Mouse (Mus musculus): ENCODE data around the gene Smarcc2.
A peak's percentile ranks its signal among the peaks of the same experiment; 100 is the strongest.

The Smarcc2 gene

GRCm38 (mm10) chr10:128458719-128459408, at the start of gene Smarcc2:
Smarcc2 (plus strand) TSS chr10:128459248.
- DNase-seq (ENCODE audit: low spot score in 2 of 2): peak; percentile 81

- DNase-seq (ENCODE audit: low spot score in 2 of 2): peak; percentile 97 to 98
Observed at GRCm38 (mm10) chr10:128409692-128410559, 49.1 kb upstream of the Smarcc2 start.

GRCm38 (mm10) chr10:128410560-128410845, 48.5 kb upstream of the Smarcc2 start:
- no peak for DNase-seq (ENCODE audit: low spot score in 2 of 2)

GRCm38 (mm10) chr10:128411211-128412054, 47.6 kb upstream of the Smarcc2 start, which contains the start of the genes Nabp2 and Rnf41:
Nabp2 (minus strand) TSS chr10:128411492.
Rnf41 (plus strand) TSS chr10:128411657.
- peak; percentile 95 to 96 for DNase-seq (ENCODE audit: low spot score in 2 of 2)

GRCm38 (mm10) chr10:128412055-128412381, 47.0 kb upstream of the Smarcc2 start:
- DNase-seq (ENCODE audit: low spot score in 2 of 2): no peak

GRCm38 (mm10) chr10:128412558-128412957, 46.5 kb upstream of the Smarcc2 start:
- DNase-seq (ENCODE audit: low spot score in 2 of 2): no peak

GRCm38 (mm10) chr10:128413076-128413475, 46.0 kb upstream of the Smarcc2 start:
- DNase-seq (ENCODE audit: low spot score in 2 of 2): no peak

- DNase-seq (ENCODE audit: low spot score in 2 of 2): no peak
Observed at GRCm38 (mm10) chr10:128414848-128415247, 44.2 kb upstream of the Smarcc2 start.

GRCm38 (mm10) chr10:128422426-128422825, 36.6 kb upstream of the Smarcc2 start:
- DNase-seq (ENCODE audit: low spot score in 2 of 2): no peak

- DNase-seq (ENCODE audit: low spot score in 2 of 2): no peak
Observed at GRCm38 (mm10) chr10:128424604-128425003, 34.4 kb upstream of the Smarcc2 start.

GRCm38 (mm10) chr10:128425260-128425659, 33.8 kb upstream of the Smarcc2 start:
- DNase-seq (ENCODE audit: low spot score in 2 of 2): no peak

GRCm38 (mm10) chr10:128429052-128429451, 30.0 kb upstream of the Smarcc2 start:
- no peak for DNase-seq (ENCODE audit: low spot score in 2 of 2)

- no peak for DNase-seq (ENCODE audit: low spot score in 2 of 2)
Observed at GRCm38 (mm10) chr10:128429454-128429853, 29.6 kb upstream of the Smarcc2 start.

- no peak for DNase-seq (ENCODE audit: low spot score in 2 of 2)
Observed at GRCm38 (mm10) chr10:128433417-128433816, 25.6 kb upstream of the Smarcc2 start.

GRCm38 (mm10) chr10:128434681-128435080, 24.4 kb upstream of the Smarcc2 start:
- DNase-seq (ENCODE audit: low spot score in 2 of 2): no peak

GRCm38 (mm10) chr10:128435186-128435823, 23.7 kb upstream of the Smarcc2 start:
- DNase-seq (ENCODE audit: low spot score in 2 of 2): peak; percentile 41 to 70

- no peak for DNase-seq (ENCODE audit: low spot score in 2 of 2)
Observed at GRCm38 (mm10) chr10:128435873-128436272, 23.2 kb upstream of the Smarcc2 start.

GRCm38 (mm10) chr10:128436376-128436775, 22.7 kb upstream of the Smarcc2 start:
- no peak for DNase-seq (ENCODE audit: low spot score in 2 of 2)

- DNase-seq (ENCODE audit: low spot score in 2 of 2): peak in 1 of 2 experiments; percentile 40
Observed at GRCm38 (mm10) chr10:128438675-128439279, 20.3 kb upstream of the Smarcc2 start.

GRCm38 (mm10) chr10:128440407-128440806, 18.6 kb upstream of the Smarcc2 start:
- DNase-seq (ENCODE audit: low spot score in 2 of 2): no peak
